Mouse (Mus musculus): ENCODE data around the gene Ddx50. TPM values are rescaled to one million over a fixed set of nuclear protein-coding genes. Genes with fewer than 3 reads are reported as not detected.

Gene Ddx50
- total RNA-seq, 2 experiments from 2014 or later = 78.8 to 80.0 TPM

Small RNAs within 50 kb of the gene (microRNA-seq; reads per million reads assigned to microRNA genes)
- 0 reads per million in 2 experiments for gene Mir7215

Other genes starting within 250 kb of the Ddx50 start
- not detected for gene Hkdc1, start 228.7 kb downstream of the Ddx50 start, total RNA-seq (2021)
- under 1 TPM; 0.27 to 0.45 TPM for gene 4930507D05Rik, start 201.7 kb downstream of the Ddx50 start, total RNA-seq (2021)
- gene Supv3l1, start 201.5 kb downstream of the Ddx50 start, total RNA-seq (2021) = 10 to 100 TPM; 35.6 to 39.2 TPM
- 10 to 100 TPM; 50.5 to 53.9 TPM for gene Vps26a, start 164.4 kb downstream of the Ddx50 start, total RNA-seq (2021)
- gene Srgn, start 123.8 kb downstream of the Ddx50 start, total RNA-seq (2021) = 10 to 100 TPM; 31.1 to 33.4 TPM
- 10 to 100 TPM; 36.0 to 36.5 TPM for gene Kif1bp, start 72.8 kb downstream of the Ddx50 start, total RNA-seq (2021)
- 10 to 100 TPM; 36.6 to 38.2 TPM for gene Ddx21, start 48.9 kb downstream of the Ddx50 start, total RNA-seq (2021)
- gene Stox1, start 74.9 kb upstream of the Ddx50 start, total RNA-seq (2021) = 1 to 10 TPM; 1.1 to 2.4 TPM
- gene Ccar1, start 141.1 kb upstream of the Ddx50 start, total RNA-seq (2021) = 10 to 100 TPM; 57.5 to 58.9 TPM